Mouse (Mus musculus) C3H10T1/2 (cell line): ENCODE measurements around the gene Pole2. TPM values are rescaled to one million over a fixed set of nuclear protein-coding genes. Genes with fewer than 3 reads are reported as not detected.

Experiments
- polyA plus RNA-seq, 2 experiments: library from polyadenylated mRNA; unstranded; fragments of >200 nt; fragmentation: generic; extraction: Trizol; gene quantifications; one replicate each; pipeline ENCODE4 v1.2.1; 2012; ENCODE audit warnings: missing spikeins in 2 of 2

The Pole2 gene
- polyA plus RNA-seq, result 1 to 10 TPM; 4.1 to 6.2 TPM

GRCm38 (mm10) chr12:69227776-69228466, at the start of gene Pole2:
Gene Pole2, minus strand, starts transcription at chr12:69228195.

DNA sequence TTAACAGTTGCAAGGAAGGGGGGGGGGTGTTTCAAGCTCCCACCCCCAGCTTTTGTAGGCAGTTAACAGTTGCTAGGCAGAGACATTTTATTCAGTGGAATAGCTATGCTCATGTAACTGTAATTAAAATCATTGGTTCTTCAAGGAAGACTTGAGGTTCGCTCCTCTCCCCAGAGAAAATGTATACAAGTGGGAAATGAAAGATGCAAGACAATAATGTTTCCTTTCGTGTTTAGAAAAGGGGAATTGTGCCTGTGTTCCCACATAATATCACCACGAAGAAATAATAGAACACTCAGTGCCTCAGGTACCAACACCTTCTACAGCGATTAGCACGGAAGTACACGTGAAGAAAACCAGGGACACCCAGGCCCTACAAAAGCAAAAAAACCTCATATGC, 12.9 kb upstream of the Pole2 start, which contains the start of gene Klhdc1:
Gene Klhdc1 (plus strand): TSS at position 301 of the 400 bp plus-strand sequence.

DNA sequence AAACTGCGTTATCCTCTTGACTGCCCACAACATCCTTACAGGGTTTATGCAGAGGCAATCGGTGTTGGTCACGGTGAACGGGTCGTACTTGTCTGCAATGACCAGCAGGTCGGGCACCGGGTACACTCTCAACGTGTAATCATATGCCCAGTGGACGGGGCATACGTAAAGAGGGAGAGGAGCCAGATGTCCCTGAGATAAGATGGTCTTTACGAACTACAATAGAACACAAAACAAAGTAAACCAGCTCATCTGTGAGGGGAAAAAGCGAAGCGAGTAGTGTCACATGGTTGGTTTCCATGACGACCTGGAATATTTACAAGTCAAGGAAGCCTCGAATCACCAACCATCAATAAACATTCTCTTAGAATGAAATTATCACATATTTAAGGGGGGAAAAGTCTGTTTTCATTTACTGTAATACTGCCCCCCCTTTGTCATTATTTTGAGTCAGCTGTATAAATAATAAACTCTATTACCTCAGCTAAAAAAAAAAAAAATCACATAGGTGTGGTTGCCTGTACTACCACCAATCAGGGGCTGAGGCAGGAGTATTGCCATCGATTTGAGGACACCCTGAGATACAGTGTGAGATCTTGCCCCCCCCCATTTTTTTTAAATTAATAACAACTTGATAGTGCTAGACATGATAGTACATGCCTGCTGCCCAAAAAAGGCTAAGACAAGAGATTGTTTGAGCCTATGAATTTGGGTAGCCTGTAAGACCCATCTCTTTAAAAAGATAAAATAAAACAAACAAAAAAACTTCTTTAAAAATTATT, 23.8 kb downstream of the Pole2 start, which contains the start of gene Gm49384:
Gene Gm49384 (minus strand): TSS at position 216 of the 782 bp plus-strand sequence.

DNA sequence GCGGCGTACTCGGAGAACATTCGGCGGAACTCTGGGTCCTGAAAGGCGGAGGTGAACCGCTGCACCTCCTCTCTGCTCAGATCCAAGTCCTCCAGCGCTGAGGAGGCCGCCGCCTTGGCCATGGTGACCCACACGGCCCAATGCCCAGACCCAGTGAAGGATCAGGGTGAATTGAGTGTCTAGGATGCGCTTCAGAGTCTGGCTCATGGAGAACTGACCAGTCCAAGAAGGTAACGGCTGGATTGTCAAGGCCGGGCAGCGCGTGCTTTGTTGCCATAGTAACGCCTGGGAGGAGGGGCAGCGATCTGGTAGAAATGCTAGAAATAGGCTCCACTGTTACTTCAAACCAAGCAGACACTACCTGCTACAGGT, 29.8 kb downstream of the Pole2 start, which contains the start of gene Dnaaf2:
Gene Dnaaf2 (minus strand): TSS at position 266 of the 372 bp plus-strand sequence.

DNA sequence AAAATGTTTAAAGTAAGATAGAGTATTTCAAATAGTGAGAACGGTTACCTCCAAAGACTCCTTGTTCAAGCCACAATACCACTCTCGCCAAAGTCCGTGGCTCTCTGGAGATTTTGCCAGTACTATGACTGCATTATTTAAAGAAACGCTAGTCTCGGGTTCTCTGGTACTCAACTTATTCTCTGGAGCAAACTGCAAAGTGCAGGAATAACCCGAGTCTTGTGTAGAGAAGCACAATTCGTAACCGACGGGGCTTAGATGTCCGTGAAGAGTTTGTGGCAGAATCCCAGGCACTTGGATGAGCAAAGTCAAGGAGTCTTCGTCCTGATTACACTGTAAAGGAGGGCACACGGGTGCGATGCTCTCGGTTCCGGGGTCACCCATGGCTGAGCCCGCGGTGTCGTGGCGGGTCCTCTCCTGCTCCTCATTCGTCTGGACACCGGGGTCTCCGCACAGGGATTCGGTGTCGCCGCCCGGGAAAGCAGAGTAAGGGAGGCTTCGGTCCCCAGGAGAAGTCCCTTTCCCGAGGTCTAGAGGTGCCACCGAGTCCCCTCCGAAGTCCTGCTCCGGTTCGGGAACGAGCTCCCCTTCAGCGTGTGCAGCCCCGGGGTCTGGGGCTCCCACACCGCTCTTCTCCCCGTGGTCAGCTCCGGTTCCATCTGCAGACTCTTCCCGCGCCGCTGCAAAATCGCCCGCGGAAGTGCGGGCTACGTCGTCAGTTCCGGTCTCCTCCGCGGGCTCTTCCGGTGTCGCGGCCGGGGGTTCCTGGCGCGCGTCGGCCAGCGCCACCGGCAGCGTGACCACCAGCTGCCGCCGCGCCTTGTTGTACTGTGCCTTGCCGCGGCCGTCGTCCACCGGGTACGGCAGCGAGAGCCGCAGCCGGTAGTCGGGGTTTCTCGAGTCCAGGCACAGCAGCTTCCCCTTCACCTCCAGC, 31.3 kb downstream of the Pole2 start, which contains the start of gene Gm49383:
Gene Gm49383 (minus strand): TSS at position 661 of the 934 bp plus-strand sequence.

DNA sequence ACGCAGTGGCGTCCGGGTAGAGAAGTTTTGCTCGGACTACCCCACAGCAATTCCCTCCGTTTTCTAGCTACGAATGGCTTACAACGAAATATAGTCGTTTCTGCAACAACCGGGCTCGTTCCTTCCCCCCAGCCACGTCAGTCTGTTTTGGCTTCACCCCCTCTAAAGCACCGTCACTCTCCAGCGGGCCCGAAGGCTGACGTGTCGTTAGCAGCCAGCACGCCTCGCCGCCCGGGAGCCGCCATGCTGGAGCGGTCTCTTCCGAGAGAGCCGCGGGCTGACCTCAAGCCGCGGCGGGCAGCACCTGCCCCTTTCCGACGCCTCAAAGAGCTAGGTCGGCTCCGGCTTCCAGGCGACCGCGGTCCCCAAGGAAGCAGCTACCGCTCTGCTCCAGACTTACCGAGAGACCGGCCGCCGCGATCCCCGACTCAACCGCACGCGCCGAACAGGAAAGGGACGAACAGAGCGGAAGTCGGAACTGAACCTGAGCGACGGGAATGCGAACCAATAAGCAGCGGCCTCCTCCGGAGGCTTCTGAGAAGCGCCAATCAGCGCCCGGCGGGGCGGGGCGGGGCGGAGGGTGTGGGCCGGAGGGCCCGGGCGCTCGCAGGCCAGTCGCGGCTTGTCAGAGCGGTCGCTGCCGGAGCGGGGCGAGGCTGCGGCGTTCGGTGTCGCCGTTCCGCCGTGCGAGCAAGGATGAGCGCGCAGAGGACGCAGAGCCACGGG, 44.2 kb downstream of the Pole2 start, which contains the start of the genes Rpl36al and Mgat2:
Gene Rpl36al (minus strand): TSS at position 501 of the 726 bp plus-strand sequence.
Gene Mgat2 (plus strand): TSS at position 575 of the 726 bp plus-strand sequence.

GRCm38 (mm10) chr12:69168461-69169106, 59.4 kb downstream of the Pole2 start, which contains the start of gene Lrr1:
Gene Lrr1, plus strand, starts transcription at chr12:69168814.

DNA sequence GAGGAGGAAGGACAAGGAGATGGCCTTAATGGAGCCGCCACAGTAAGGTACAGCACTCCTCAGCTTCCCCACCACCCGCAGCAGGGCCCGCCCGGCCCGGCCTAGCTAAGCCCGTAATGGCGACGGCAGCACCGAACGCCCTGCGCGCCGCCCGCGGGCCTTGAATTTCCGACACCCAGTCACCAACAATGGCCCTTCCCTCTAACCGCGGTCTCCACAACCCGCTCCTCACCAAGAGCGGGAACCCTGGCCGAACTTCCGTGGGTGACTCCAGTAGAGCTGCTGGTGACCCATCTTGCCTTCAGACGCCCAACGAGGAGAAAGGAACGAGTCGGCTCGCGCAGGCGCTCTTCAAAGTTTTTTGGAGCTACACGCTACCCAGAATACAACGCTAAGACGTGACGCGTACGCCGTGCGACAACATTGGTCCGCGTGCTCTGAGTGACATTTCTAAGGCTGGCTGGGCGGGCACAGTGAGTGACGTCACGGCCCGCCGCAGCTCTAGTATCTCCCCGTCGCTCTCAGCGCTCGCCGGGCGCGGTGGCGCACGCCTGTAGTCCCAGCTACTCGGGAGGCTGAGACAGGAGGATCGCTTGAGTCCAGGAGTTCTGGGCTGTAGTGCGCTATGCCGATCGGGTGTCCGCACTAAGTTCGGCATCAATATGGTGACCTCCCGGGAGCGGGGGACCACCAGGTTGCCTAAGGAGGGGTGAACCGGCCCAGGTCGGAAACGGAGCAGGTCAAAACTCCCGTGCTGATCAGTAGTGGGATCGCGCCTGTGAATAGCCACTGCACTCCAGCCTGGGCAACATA, 69.0 kb downstream of the Pole2 start, which contains the start of gene Rps29:
Gene Rps29 (minus strand): TSS at position 422 of the 813 bp plus-strand sequence.

Other genes with a start within 250 kb of the Pole2 start
- gene Rps29, start 69.0 kb downstream of the Pole2 start, polyA plus RNA-seq, result 1,000 to 10,000 TPM; 5,905 to 9,496 TPM
- gene Lrr1, start 59.4 kb downstream of the Pole2 start, polyA plus RNA-seq, result 1 to 10 TPM; 5.6 to 8.9 TPM
- 100 to 1,000 TPM; 638 to 657 TPM for gene Rpl36al, start 44.1 kb downstream of the Pole2 start, polyA plus RNA-seq
- 10 to 100 TPM in 1 of 2 experiments, 1 to 10 TPM in 1; 5.5 to 20.9 TPM for gene Mgat2, start 44.0 kb downstream of the Pole2 start, polyA plus RNA-seq
- gene Gm49383, start 31.1 kb downstream of the Pole2 start, polyA plus RNA-seq, result 1 to 10 TPM; 1.0 to 1.2 TPM
- gene Dnaaf2, start 29.8 kb downstream of the Pole2 start, polyA plus RNA-seq, result 1 to 10 TPM; 2.8 to 3.5 TPM
- gene Gm49384, start 23.9 kb downstream of the Pole2 start, polyA plus RNA-seq, result 1 to 10 TPM; 3.1 to 5.5 TPM
- gene Klhdc1, start 13.0 kb upstream of the Pole2 start, polyA plus RNA-seq, result 1 to 10 TPM in 1 of 2 experiments, under 1 TPM in 1; 0.68 to 5.9 TPM
- 10 to 100 TPM; 16.4 to 49.1 TPM for gene Klhdc2, start 68.5 kb upstream of the Pole2 start, polyA plus RNA-seq
- gene Nemf, start 129.0 kb upstream of the Pole2 start, polyA plus RNA-seq, result 1 to 10 TPM; 1.1 to 5.3 TPM
- 10 to 100 TPM; 59.3 to 61.1 TPM for gene Arf6, start 144.0 kb upstream of the Pole2 start, polyA plus RNA-seq
- gene Gm9887, start 144.3 kb upstream of the Pole2 start, polyA plus RNA-seq, result 1 to 10 TPM; 1.3 to 3.4 TPM